Mouse (Mus musculus) forebrain, embryonic 10.5 days (tissue): Measurements from ENCODE around the gene Gpr160. TPM values are rescaled to one million over a fixed set of nuclear protein-coding genes. Genes with fewer than 3 reads are reported as not detected.
"Not testable (repeated sequence)": the region's sequence is repeated elsewhere in the genome, so short reads cannot be mapped to it uniquely, and the experiment has no call there.

ENCODE experiments used
- DNase-seq: peaks from one replicate; pipeline ENCODE4 v3.0.0-alpha.2; 2017; ENCODE audit warnings: low spot score; ENCODE audit errors: extremely low spot score
- H3K27ac ChIP-seq: fragments of 300-500 bp; sonication (generic); 2 replicates; pipeline ENCODE4 v1.5.1; 2016; ENCODE audit warnings: mild to moderate bottlenecking
- H3K27me3 ChIP-seq: fragments of 300-500 bp; sonication (generic); 2 replicates; pipeline ENCODE4 v1.6.1; 2016; ENCODE audit warnings: mild to moderate bottlenecking; ENCODE audit not compliant: poor library complexity, severe bottlenecking
- H3K36me3 ChIP-seq: fragments of 300-500 bp; sonication (generic); replicated peaks from 2 replicates; pipeline ENCODE4 v1.6.1; 2016; ENCODE audit warnings: mild to moderate bottlenecking, moderate library complexity
- H3K4me1 ChIP-seq: fragments of 300-500 bp; sonication (generic); 2 replicates; pipeline ENCODE4 v1.6.1; 2016
- H3K4me3 ChIP-seq: fragments of 300-500 bp; sonication (generic); 2 replicates; pipeline ENCODE4 v1.5.1; 2016; ENCODE audit warnings: mild to moderate bottlenecking, moderate library complexity
- H3K9me3 ChIP-seq: fragments of 300-500 bp; sonication (generic); 2 replicates; pipeline ENCODE4 v1.6.1; 2016; ENCODE audit warnings: mild to moderate bottlenecking, moderate library complexity
- WGBS: fragments of 180-500 bp; shearing (Covaris S2); methylation state at CpG from one replicate; pipeline ENCODE4 v1.1.7; 2016; 5-methylcytosine and 5-hydroxymethylcytosine counted together
- polyA plus RNA-seq: library from polyadenylated mRNA; unstranded; fragments of >200 nt; fragmentation: Nextera tagmentation; extraction: Ambion mirVana; gene quantifications from 2 replicates; pipeline ENCODE4 v1.2.1, GENCODE M21; 2016

Gene Gpr160
- polyA plus RNA-seq: 0.47 and 0.72 TPM in 2 replicates

DNA sequence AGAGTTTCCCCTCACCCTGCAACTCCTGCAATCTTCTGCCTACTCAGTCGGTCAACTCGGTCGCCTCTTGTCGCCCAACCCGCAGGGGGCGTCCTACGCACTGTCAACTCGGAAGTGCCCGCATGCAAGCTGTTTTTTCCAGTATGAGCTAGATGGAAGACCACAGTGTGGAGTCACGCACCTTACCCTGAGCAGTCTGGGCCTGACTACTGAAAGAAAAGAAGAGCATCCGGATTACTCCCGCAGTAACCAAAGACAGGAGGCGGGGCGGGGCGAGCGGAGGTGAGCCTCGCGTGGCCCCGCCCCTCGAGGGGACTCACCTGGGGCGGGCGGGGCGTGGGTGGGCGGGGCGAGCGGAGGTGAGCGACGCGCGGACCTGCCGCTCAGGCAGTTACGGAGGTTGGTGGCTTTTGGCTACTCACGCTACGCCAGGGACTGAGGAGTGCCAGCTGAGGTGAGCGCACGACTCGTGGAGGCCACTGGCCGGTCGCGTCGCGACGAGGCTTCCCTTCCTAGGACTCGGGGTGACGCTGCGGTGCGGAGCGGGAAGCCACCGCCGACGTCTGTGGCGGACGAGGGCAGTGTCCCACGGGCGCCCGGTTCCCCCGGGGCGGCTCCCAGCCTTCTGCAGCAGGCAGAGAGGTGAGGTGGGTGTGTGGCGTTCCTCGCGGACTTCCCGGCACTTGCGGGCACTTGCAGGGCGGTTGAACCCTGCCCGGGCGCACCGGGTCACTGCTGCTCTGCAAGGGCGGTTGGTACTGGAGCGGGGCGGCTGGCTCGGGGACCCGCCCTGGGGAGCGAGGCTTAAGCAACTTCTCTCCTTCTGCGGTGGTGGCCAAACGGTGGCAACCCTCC lies at the start of gene Gpr160:
Gpr160 (plus strand) TSS at position 347 of the 855 bp plus-strand sequence.
- Histone ChIP-seq H3K27me3 (peaks cover 46% of the 10 kb centered on the region), H3K4me1 (peaks cover 11% of the 10 kb centered on the region), H3K36me3 (no peaks in the 10 kb centered on the region), H3K4me3 (peak within 1 kb of the TSS; percentile 64), H3K27ac (peak within 1 kb of the TSS; percentile 54), H3K9me3 (no peaks in the 10 kb centered on the region)
- under 1% methylated on average over 75 of the region's 75 CpGs for WGBS
- DNase-seq: peak; percentile 55

DNA sequence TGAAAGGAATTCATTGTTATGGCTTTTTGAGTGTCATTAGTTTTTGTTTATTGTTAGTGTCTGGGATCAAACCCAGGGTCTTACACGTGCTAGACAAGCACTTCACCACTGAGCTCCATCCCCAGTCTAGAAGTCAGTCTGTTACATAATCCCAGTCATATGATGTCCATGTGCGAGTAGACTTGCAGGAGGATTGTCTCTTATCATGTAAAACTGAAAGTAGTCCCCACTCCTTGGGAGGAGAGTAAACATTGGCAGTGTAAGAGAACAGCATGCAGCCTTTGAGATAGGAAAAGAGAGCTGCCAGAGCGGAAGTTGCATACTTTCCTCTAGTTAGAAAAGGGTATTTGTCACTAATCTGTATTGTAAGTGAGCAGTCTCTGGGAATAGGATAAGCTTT lies 42.9 kb upstream of the Gpr160 start:
- Histone ChIP-seq H3K27me3 (no peaks in the 10 kb centered on the region), H3K27ac (no peak overlapping the region), H3K9me3 (no peaks in the 10 kb centered on the region), H3K4me3 (no peak overlapping the region), H3K36me3 (peaks cover 90% of the 10 kb centered on the region), H3K4me1 (no peaks in the 10 kb centered on the region)
- DNase-seq: no peak
- 79% methylated on average over 3 of the region's 3 CpGs for WGBS

DNA sequence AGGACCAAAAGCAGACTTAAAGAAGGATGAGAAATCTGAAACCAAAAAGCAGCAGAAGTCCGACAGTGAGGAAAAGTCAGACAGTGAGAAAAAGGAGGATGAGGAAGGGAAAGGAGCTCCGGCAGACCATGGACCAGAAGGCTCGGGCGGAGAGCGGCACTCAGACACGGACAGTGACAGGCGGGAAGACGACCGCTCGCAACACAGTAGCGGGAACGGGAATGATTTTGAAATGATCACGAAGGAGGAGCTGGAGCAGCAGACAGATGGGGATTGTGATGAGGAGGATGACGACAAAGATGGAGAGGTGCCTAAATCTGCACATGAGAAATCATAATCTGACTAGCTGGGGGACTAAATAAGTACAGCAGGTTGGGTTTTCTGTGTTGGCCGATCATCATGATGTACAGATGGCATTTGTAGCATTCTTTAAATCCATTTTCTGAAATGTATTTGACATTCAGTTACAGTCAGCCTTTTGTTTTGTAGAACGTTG lies 37.1 kb upstream of the Gpr160 start:
- H3K36me3 ChIP-seq: peaks cover 85% of the 10 kb centered on the region
- no peak overlapping the region for H3K27ac ChIP-seq
- H3K4me1 ChIP-seq: no peaks in the 10 kb centered on the region
- no peak overlapping the region for H3K4me3 ChIP-seq
- DNase-seq: no peak
- 97% methylated on average over 16 of the region's 16 CpGs for WGBS
- no peaks in the 10 kb centered on the region for H3K27me3 ChIP-seq
- H3K9me3 ChIP-seq: no peaks in the 10 kb centered on the region

DNA sequence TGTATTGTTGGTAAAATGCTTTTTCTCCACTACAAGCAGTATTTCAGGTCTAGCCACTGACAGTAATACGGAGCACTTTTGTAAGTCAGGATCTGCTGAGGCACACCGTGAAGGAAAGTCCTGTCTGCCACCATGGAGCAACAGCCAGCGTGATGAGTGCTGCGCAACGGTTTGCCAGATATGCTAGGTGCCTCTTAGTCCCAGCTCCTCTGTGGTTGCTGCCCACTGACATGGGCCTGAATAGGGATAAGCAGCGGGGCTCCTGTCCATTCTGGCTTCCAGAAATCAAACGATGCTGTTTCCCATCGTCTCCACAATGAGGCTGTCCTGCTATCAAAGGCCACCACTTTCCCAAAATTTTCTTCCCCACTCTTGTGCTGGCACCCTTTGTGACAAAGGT lies 33.6 kb upstream of the Gpr160 start:
- no peaks in the 10 kb centered on the region for H3K4me1 ChIP-seq
- no peak for DNase-seq
- peaks cover 55% of the 10 kb centered on the region for H3K36me3 ChIP-seq
- H3K27ac ChIP-seq: no peak overlapping the region
- no peaks in the 10 kb centered on the region for H3K9me3 ChIP-seq
- no peaks in the 10 kb centered on the region for H3K27me3 ChIP-seq
- H3K4me3 ChIP-seq: no peak overlapping the region
- 94% methylated on average over 8 of the region's 8 CpGs for WGBS

DNA sequence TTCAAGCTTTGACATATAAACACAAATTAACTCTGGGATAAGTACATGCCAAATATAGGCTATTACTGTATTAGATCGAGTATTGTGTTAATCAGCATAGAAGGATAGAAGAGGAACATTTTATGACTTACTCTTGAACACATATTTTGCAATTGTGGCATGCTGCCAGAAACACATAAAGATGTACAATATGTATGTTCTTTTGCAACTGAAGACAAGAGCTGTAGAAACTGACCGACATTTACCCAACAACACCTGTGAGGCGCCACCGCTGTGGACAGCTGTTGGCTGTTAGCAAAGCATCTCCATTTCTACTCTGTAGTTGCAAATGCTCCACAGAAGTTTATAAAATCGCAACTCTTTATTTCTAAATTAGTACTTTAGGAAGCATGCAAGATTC lies 29.7 kb upstream of the Gpr160 start:
- no peak for DNase-seq
- no peaks in the 10 kb centered on the region for H3K9me3 ChIP-seq
- H3K36me3 ChIP-seq: peaks cover 16% of the 10 kb centered on the region
- no peak overlapping the region for H3K4me3 ChIP-seq
- H3K4me1 ChIP-seq: no peaks in the 10 kb centered on the region
- 94% methylated on average over 5 of the region's 5 CpGs for WGBS
- no peak overlapping the region for H3K27ac ChIP-seq
- no peaks in the 10 kb centered on the region for H3K27me3 ChIP-seq

DNA sequence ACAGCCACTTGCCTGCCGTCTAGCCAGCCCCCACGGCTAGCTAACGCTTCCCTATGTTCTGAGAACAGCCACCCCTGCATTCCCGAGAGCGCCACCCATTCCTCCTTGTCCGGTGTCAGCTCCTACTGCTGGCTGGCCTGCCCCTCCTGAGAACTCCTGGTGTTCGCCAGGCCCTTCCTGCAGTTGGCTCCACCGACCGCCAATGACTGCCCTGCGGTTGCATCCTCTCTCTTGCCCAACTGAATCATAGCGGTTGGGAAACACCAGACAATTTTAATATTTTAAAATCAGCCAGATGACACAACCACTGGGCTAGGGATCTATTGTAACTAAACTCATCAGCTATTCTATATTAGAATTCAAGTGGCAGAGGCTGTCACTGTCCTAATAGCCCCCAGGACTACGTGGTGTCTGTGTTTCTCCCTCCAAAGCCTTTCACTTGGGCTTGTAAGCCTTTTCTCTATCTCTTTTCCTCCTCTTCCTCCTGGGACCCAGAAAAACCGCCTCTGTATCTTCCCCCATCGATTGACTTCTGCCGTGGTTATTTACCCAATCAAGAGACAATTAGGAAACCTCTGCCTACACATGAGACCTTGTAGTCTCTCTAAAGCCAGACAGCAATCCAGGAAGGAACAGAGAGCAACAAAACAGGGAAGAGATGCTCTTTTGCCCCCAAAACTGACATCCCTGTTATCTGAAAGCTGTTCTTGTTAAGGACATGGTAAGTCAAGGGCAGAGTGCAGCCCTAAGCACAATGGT lies 23.7 kb upstream of the Gpr160 start:
- no peaks in the 10 kb centered on the region for H3K36me3 ChIP-seq
- no peak for DNase-seq
- no peaks in the 10 kb centered on the region for H3K4me1 ChIP-seq
- H3K27me3 ChIP-seq: no peaks in the 10 kb centered on the region
- no peak overlapping the region for H3K27ac ChIP-seq
- H3K9me3 ChIP-seq: no peaks in the 10 kb centered on the region
- no peak overlapping the region for H3K4me3 ChIP-seq
- 83% methylated on average over 15 of the region's 15 CpGs for WGBS

DNA sequence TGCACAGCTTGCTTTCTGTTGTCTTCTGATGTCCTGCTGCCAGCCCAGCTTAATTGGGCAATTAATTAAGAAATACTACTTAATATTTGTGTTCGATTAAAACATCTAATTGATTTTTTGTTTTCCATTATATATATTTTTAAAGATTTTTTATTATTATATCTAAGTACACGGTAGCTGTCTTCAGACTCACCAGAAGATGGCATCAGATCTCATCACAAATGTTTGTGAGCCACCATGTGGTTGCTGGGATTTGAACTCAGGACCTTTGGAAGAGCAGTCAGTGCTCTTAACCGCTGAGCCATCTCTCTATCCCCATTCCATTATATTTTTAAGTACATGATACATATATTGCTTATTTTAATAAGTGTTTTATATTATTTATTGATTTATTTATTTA lies 22.5 kb upstream of the Gpr160 start:
- no peak overlapping the region for H3K27ac ChIP-seq

DNA sequence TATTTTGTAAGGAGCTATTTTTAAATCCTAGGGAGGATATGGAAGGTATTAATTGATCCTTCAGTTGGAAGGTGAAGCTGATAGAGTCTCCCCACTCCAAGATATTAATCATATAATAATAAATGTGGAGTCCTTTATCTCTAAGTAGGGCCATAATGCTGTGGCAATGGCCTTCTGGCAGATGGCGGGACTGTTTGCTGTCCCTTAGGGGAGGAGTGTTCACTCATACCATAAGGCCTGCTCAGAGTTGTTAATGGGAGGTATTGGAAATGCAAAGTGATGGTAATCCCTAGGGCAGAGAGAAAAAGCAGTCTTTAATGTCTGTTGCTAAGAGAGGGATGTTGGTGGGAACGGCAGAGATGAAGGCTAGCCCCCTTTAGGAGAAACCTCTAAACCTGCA lies 10.0 kb upstream of the Gpr160 start:
- WGBS: 75% methylated on average over 2 of the region's 2 CpGs

More for the DNA sequence above, 22.5 kb upstream of the Gpr160 start:
- DNase-seq: no peak
- Histone ChIP-seq H3K4me1 (no peaks in the 10 kb centered on the region), H3K4me3 (no peak overlapping the region), H3K36me3 (no peaks in the 10 kb centered on the region), H3K27me3 (no peaks in the 10 kb centered on the region), H3K9me3 (no peaks in the 10 kb centered on the region)
- 89% methylated on average over 3 of the region's 3 CpGs for WGBS

DNA sequence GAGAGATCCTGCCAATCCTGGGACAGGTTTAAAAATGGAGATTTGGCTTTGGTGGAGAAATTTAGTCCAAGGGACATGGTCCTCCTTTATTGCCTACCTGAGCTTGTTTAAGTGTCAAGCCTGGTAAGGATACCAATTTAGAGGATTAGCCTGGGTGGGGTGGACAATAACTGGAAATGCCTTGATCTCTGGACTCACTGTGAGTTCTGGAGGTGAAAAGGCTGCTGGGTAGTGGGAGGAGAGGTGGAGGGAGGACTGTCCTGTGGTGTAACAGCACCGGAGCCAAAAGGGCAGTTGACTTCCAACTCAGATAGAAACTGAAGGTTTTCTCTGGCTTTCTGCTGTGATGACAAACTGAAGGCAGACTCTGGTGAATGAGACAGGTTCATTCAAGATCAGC lies 8.3 kb upstream of the Gpr160 start:
- WGBS: 50% methylated on average over 1 of the region's 1 CpGs
- no peaks in the 10 kb centered on the region for H3K36me3 ChIP-seq

More for the DNA sequence above, 10.0 kb upstream of the Gpr160 start:
- Histone ChIP-seq H3K9me3 (no peaks in the 10 kb centered on the region), H3K4me3 (no peak overlapping the region), H3K4me1 (no peaks in the 10 kb centered on the region), H3K27ac (no peak overlapping the region), H3K36me3 (no peaks in the 10 kb centered on the region), H3K27me3 (no peaks in the 10 kb centered on the region)
- DNase-seq: no peak

DNA sequence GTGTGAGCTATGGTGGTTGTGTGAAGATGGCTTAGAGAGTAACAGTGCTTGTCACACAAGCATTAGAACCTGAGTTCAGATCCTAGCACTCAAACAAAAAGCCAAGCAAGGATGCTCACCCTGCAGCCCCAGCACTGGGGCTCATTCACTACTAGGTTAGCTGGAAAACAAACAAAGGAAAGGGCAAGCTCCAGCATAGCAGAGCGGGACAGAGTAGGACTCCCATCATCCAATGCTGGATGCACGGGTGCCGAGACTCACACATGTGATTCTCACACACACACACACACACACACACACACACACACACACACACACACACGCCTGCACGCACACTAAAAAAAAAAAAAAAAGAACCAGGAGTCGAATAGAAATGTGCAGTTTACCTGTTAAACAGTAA lies 4.3 kb upstream of the Gpr160 start:
- H3K27me3 ChIP-seq: peaks cover 29% of the 10 kb centered on the region
- no peak overlapping the region for H3K27ac ChIP-seq
- no peak overlapping the region for H3K4me3 ChIP-seq
- WGBS: 74% methylated on average over 5 of the region's 6 CpGs
- DNase-seq: no peak
- H3K36me3 ChIP-seq: no peaks in the 10 kb centered on the region
- H3K9me3 ChIP-seq: no peaks in the 10 kb centered on the region
- peaks cover 11% of the 10 kb centered on the region for H3K4me1 ChIP-seq

More for the DNA sequence above, 8.3 kb upstream of the Gpr160 start:
- no peaks in the 10 kb centered on the region for H3K27me3 ChIP-seq
- no peaks in the 10 kb centered on the region for H3K4me1 ChIP-seq
- no peak for DNase-seq
- no peak overlapping the region for H3K4me3 ChIP-seq
- H3K27ac ChIP-seq: no peak overlapping the region
- H3K9me3 ChIP-seq: no peaks in the 10 kb centered on the region

DNA sequence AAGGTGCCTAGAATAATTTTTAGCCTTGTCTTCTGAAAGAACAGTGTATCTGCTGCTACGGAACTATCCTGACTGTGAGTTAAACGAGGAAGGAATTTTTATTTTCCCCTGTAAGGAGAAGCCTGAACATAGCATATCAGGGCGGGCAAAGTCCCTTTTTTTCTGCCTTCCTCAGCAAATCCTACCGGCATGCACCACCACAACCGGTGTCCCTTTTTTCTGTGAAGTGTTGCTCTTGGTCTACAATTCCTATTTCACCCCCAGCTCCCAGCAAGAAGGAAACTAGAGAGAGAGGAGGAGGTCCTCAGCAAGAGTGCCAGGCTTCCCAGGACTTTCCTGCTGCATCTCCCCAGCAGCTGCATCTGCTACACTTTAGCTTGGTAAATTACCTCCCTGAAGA lies 2.2 kb upstream of the Gpr160 start:
- no peaks in the 10 kb centered on the region for H3K36me3 ChIP-seq
- H3K27ac ChIP-seq: no peak overlapping the region
- no peaks in the 10 kb centered on the region for H3K9me3 ChIP-seq
- peaks cover 11% of the 10 kb centered on the region for H3K4me1 ChIP-seq
- 89% methylated on average over 5 of the region's 5 CpGs for WGBS
- no peak overlapping the region for H3K4me3 ChIP-seq
- H3K27me3 ChIP-seq: peaks cover 46% of the 10 kb centered on the region
- DNase-seq: no peak

DNA sequence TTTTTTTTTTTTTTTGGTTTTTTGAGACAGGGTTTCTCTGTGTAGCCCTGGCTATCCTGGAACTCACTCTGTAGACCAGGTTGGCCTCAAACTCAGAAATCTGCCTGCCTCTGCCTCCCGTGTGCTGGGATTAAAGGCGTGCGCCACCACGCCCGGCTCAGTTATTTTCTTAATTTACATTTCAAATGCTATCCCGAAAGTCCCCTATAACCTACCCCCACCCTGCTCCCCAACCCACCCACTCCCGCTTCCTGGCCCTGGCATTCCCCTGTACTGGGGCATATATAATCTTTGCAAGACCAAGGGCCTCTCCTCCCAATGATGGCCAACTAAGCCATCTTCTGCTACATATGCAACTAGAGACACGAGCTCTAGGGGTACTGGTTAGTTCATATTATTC lies 3.8 kb downstream of the Gpr160 start:
- not testable (repeated sequence) for DNase-seq, H3K4me3 ChIP-seq, H3K27ac ChIP-seq, H3K36me3 ChIP-seq, H3K9me3 ChIP-seq
- peaks cover 11% of the 10 kb centered on the region for H3K4me1 ChIP-seq
- WGBS: 93% methylated on average over 8 of the region's 8 CpGs
- H3K27me3 ChIP-seq: peaks cover 35% of the 10 kb centered on the region

DNA sequence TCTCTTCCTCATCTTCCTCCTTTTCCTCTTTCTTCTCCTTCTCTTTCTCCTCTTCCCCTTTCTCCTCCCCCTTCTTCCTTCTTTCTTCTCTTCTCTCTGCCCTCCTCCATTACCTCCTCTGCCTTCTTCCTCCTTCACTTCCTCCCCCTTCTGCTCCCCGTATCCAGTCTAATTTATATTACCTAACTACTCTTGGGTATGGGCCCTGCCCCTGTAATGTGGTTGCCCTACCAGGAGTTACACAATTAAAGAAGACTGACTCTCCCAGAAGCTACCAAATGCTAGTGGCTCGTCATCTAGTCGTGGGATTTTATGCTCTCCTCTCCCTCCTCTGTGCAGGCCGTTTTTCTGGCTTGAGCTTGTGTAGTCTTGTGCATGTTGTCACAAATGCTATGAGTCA lies 5.0 kb downstream of the Gpr160 start:
- Histone ChIP-seq H3K4me1 (peaks cover 7% of the 10 kb centered on the region), H3K36me3 (no peaks in the 10 kb centered on the region), H3K27me3 (peaks cover 24% of the 10 kb centered on the region), H3K9me3 (no peaks in the 10 kb centered on the region), H3K4me3 (no peak overlapping the region), H3K27ac (no peak overlapping the region)
- 90% methylated on average over 4 of the region's 4 CpGs for WGBS
- DNase-seq: no peak
